Mouse (Mus musculus): Measurements from ENCODE around the gene Cdk5rap1. TPM values are rescaled to one million over a fixed set of nuclear protein-coding genes. Genes with fewer than 3 reads are reported as not detected.

The Cdk5rap1 gene
- polyA plus RNA-seq, 1 experiment from 2014 or later = 18.5 TPM

GRCm38 (mm10) chr2:154407643-154408445 is 35.0 kb upstream of the Cdk5rap1 start, which contains the start of gene Snta1:
Snta1 (minus strand) TSS chr2:154408099.
- Histone ChIP-seq H3K9ac (ENCODE audit: low read length) (peak within 1 kb of the TSS; percentile 80), H3K4me2 (ENCODE audit: low read depth, low read length) (peak within 1 kb of the TSS; percentile 86), H3K4me1 (ENCODE audit: control insufficient read depth, insufficient read depth, low read length) (peaks cover 14% of the 10 kb centered on the region), H3K4me3 (replicated peaks; ENCODE audit: low read length) (peak within 1 kb of the TSS; percentile 76), H3K36me3 (ENCODE audit: control insufficient read depth, insufficient read depth, low read length) (no peaks in the 10 kb centered on the region), H3K9me3 (replicated peaks; ENCODE audit: control insufficient read depth, low read length) (no peaks in the 10 kb centered on the region), H3K27ac (ENCODE audit: low read length) (no peak within 1 kb of the TSS), H3K27me3 (ENCODE audit: control insufficient read depth, insufficient read depth, low read length) (no peaks in the 10 kb centered on the region; the same call in 1 of the 2 replicates)
- 2% methylated on average over 83 of the region's 84 CpGs for WGBS
- peak; percentile 83 for ATAC-seq (ENCODE audit: insufficient read depth, low FRiP score)

- no peak for ATAC-seq (ENCODE audit: insufficient read depth, low FRiP score)
- H3K36me3 ChIP-seq (ENCODE audit: control insufficient read depth, insufficient read depth, low read length) = no peaks in the 10 kb centered on the region
- 27% methylated on average over 11 of the region's 11 CpGs for WGBS
- H3K27ac ChIP-seq (ENCODE audit: low read length) = no peak overlapping the region
- H3K27me3 ChIP-seq (ENCODE audit: control insufficient read depth, insufficient read depth, low read length) = no peaks in the 10 kb centered on the region; the same call in 1 of the 2 replicates
- H3K9ac ChIP-seq (ENCODE audit: low read length) = peak overlapping the region; percentile 80
- peak overlapping the region; percentile 86 for H3K4me2 ChIP-seq (ENCODE audit: low read depth, low read length)
- peaks cover 14% of the 10 kb centered on the region for H3K4me1 ChIP-seq (ENCODE audit: control insufficient read depth, insufficient read depth, low read length)
- peak overlapping the region; percentile 76 for H3K4me3 ChIP-seq (replicated peaks; ENCODE audit: low read length)
- no peaks in the 10 kb centered on the region for H3K9me3 ChIP-seq (replicated peaks; ENCODE audit: control insufficient read depth, low read length)
These were observed 34.3 kb upstream of the Cdk5rap1 start for GRCm38 (mm10) chr2:154407063-154407642.

- 65% methylated on average over 5 of the region's 5 CpGs for WGBS
- no peak overlapping the region for H3K9ac ChIP-seq (ENCODE audit: low read length)
- H3K27me3 ChIP-seq (ENCODE audit: control insufficient read depth, insufficient read depth, low read length) = no peaks in the 10 kb centered on the region; the same call in 1 of the 2 replicates
- H3K4me1 ChIP-seq (ENCODE audit: control insufficient read depth, insufficient read depth, low read length) = peaks cover 14% of the 10 kb centered on the region
- no peaks in the 10 kb centered on the region for H3K9me3 ChIP-seq (replicated peaks; ENCODE audit: control insufficient read depth, low read length)
- no peak overlapping the region for H3K4me2 ChIP-seq (ENCODE audit: low read depth, low read length)
- ATAC-seq (ENCODE audit: insufficient read depth, low FRiP score) = no peak
- no peak overlapping the region for H3K4me3 ChIP-seq (replicated peaks; ENCODE audit: low read length)
- no peak overlapping the region for H3K27ac ChIP-seq (ENCODE audit: low read length)
- H3K36me3 ChIP-seq (ENCODE audit: control insufficient read depth, insufficient read depth, low read length) = no peaks in the 10 kb centered on the region
These were observed 32.7 kb upstream of the Cdk5rap1 start for GRCm38 (mm10) chr2:154405447-154405994.

GRCm38 (mm10) chr2:154402811-154403210 is 30.0 kb upstream of the Cdk5rap1 start:
- ATAC-seq (ENCODE audit: insufficient read depth, low FRiP score) = peak; percentile 83
- 6% methylated on average over 7 of the region's 7 CpGs for WGBS
- H3K4me2 ChIP-seq (ENCODE audit: low read depth, low read length) = no peak overlapping the region; the same call in 1 of the 2 replicates

GRCm38 (mm10) chr2:154401976-154402375 is 29.2 kb upstream of the Cdk5rap1 start:
- ATAC-seq (ENCODE audit: insufficient read depth, low FRiP score) = no peak
- H3K9ac ChIP-seq (ENCODE audit: low read length) = no peak overlapping the region
- H3K4me3 ChIP-seq (replicated peaks; ENCODE audit: low read length) = no peak overlapping the region
- 58% methylated on average over 1 of the region's 1 CpGs for WGBS
- H3K4me2 ChIP-seq (ENCODE audit: low read depth, low read length) = no peak overlapping the region
- H3K9me3 ChIP-seq (replicated peaks; ENCODE audit: control insufficient read depth, low read length) = no peaks in the 10 kb centered on the region
- H3K27ac ChIP-seq (ENCODE audit: low read length) = no peak overlapping the region
- H3K36me3 ChIP-seq (ENCODE audit: control insufficient read depth, insufficient read depth, low read length) = no peaks in the 10 kb centered on the region
- no peaks in the 10 kb centered on the region for H3K27me3 ChIP-seq (ENCODE audit: control insufficient read depth, insufficient read depth, low read length)
- peaks cover 10% of the 10 kb centered on the region for H3K4me1 ChIP-seq (ENCODE audit: control insufficient read depth, insufficient read depth, low read length)

More at GRCm38 (mm10) chr2:154402811-154403210, 30.0 kb upstream of the Cdk5rap1 start:
- Histone ChIP-seq H3K9me3 (replicated peaks; ENCODE audit: control insufficient read depth, low read length) (no peaks in the 10 kb centered on the region), H3K4me3 (replicated peaks; ENCODE audit: low read length) (no peak overlapping the region), H3K36me3 (ENCODE audit: control insufficient read depth, insufficient read depth, low read length) (no peaks in the 10 kb centered on the region), H3K9ac (ENCODE audit: low read length) (peak overlapping the region; percentile 31; the same call in 1 of the 2 replicates), H3K4me1 (ENCODE audit: control insufficient read depth, insufficient read depth, low read length) (peaks cover 14% of the 10 kb centered on the region), H3K27ac (ENCODE audit: low read length) (peak overlapping the region; percentile 46; the same call in 1 of the 2 replicates), H3K27me3 (ENCODE audit: control insufficient read depth, insufficient read depth, low read length) (no peaks in the 10 kb centered on the region)

GRCm38 (mm10) chr2:154399325-154399724 is 26.5 kb upstream of the Cdk5rap1 start:
- Histone ChIP-seq H3K4me3 (replicated peaks; ENCODE audit: low read length) (no peak overlapping the region), H3K4me2 (ENCODE audit: low read depth, low read length) (no peak overlapping the region), H3K27ac (ENCODE audit: low read length) (no peak overlapping the region), H3K9ac (ENCODE audit: low read length) (no peak overlapping the region), H3K9me3 (replicated peaks; ENCODE audit: control insufficient read depth, low read length) (no peaks in the 10 kb centered on the region), H3K27me3 (ENCODE audit: control insufficient read depth, insufficient read depth, low read length) (no peaks in the 10 kb centered on the region), H3K36me3 (ENCODE audit: control insufficient read depth, insufficient read depth, low read length) (no peaks in the 10 kb centered on the region), H3K4me1 (ENCODE audit: control insufficient read depth, insufficient read depth, low read length) (peaks cover 10% of the 10 kb centered on the region)
- WGBS = 81% methylated on average over 2 of the region's 2 CpGs
- ATAC-seq (ENCODE audit: insufficient read depth, low FRiP score) = no peak

- H3K27ac ChIP-seq (ENCODE audit: low read length) = no peak overlapping the region
- no peaks in the 10 kb centered on the region for H3K36me3 ChIP-seq (ENCODE audit: control insufficient read depth, insufficient read depth, low read length)
- H3K4me1 ChIP-seq (ENCODE audit: control insufficient read depth, insufficient read depth, low read length) = peaks cover 4% of the 10 kb centered on the region
- no peak overlapping the region for H3K9ac ChIP-seq (ENCODE audit: low read length)
- H3K9me3 ChIP-seq (replicated peaks; ENCODE audit: control insufficient read depth, low read length) = no peaks in the 10 kb centered on the region
- WGBS = 72% methylated on average over 7 of the region's 7 CpGs
- H3K27me3 ChIP-seq (ENCODE audit: control insufficient read depth, insufficient read depth, low read length) = no peaks in the 10 kb centered on the region
- no peak overlapping the region for H3K4me2 ChIP-seq (ENCODE audit: low read depth, low read length)
- H3K4me3 ChIP-seq (replicated peaks; ENCODE audit: low read length) = no peak overlapping the region
- ATAC-seq (ENCODE audit: insufficient read depth, low FRiP score) = no peak
These were observed 25.5 kb upstream of the Cdk5rap1 start for GRCm38 (mm10) chr2:154398267-154398666.

- WGBS = 78% methylated on average over 2 of the region's 2 CpGs
- Histone ChIP-seq H3K27ac (ENCODE audit: low read length) (no peak overlapping the region), H3K36me3 (ENCODE audit: control insufficient read depth, insufficient read depth, low read length) (no peaks in the 10 kb centered on the region), H3K4me2 (ENCODE audit: low read depth, low read length) (no peak overlapping the region), H3K4me3 (replicated peaks; ENCODE audit: low read length) (no peak overlapping the region), H3K4me1 (ENCODE audit: control insufficient read depth, insufficient read depth, low read length) (no peaks in the 10 kb centered on the region), H3K9ac (ENCODE audit: low read length) (no peak overlapping the region), H3K27me3 (ENCODE audit: control insufficient read depth, insufficient read depth, low read length) (no peaks in the 10 kb centered on the region), H3K9me3 (replicated peaks; ENCODE audit: control insufficient read depth, low read length) (no peaks in the 10 kb centered on the region)
- ATAC-seq (ENCODE audit: insufficient read depth, low FRiP score) = no peak
These were observed 23.7 kb upstream of the Cdk5rap1 start for GRCm38 (mm10) chr2:154396529-154396928.

- Histone ChIP-seq H3K9me3 (replicated peaks; ENCODE audit: control insufficient read depth, low read length) (no peaks in the 10 kb centered on the region), H3K36me3 (ENCODE audit: control insufficient read depth, insufficient read depth, low read length) (no peaks in the 10 kb centered on the region), H3K9ac (ENCODE audit: low read length) (no peak overlapping the region), H3K27me3 (ENCODE audit: control insufficient read depth, insufficient read depth, low read length) (no peaks in the 10 kb centered on the region), H3K4me2 (ENCODE audit: low read depth, low read length) (no peak overlapping the region), H3K4me1 (ENCODE audit: control insufficient read depth, insufficient read depth, low read length) (no peaks in the 10 kb centered on the region), H3K4me3 (replicated peaks; ENCODE audit: low read length) (no peak overlapping the region), H3K27ac (ENCODE audit: low read length) (no peak overlapping the region)
- ATAC-seq (ENCODE audit: insufficient read depth, low FRiP score) = no peak
- WGBS = 76% methylated on average over 3 of the region's 3 CpGs
These were observed 21.8 kb upstream of the Cdk5rap1 start for GRCm38 (mm10) chr2:154394602-154395001.
